Mouse (Mus musculus) retina, postnatal 1 day (tissue): ENCODE data around the gene Ppm1l.
"Not testable (repeated sequence)": the region's sequence is repeated elsewhere in the genome, so short reads cannot be mapped to it uniquely, and the experiment has no call there.

Experiments used
- DNase-seq: peaks from one replicate; pipeline ENCODE4 v3.0.0-alpha.2; 2012

Gene Ppm1l

GRCm38 (mm10) chr3:69548704-69549455 lies 232.2 kb downstream of the Ppm1l start:
- peak; percentile 49 for DNase-seq

GRCm38 (mm10) chr3:69549602-69550001 lies 232.9 kb downstream of the Ppm1l start:
- DNase-seq = no peak

DNA sequence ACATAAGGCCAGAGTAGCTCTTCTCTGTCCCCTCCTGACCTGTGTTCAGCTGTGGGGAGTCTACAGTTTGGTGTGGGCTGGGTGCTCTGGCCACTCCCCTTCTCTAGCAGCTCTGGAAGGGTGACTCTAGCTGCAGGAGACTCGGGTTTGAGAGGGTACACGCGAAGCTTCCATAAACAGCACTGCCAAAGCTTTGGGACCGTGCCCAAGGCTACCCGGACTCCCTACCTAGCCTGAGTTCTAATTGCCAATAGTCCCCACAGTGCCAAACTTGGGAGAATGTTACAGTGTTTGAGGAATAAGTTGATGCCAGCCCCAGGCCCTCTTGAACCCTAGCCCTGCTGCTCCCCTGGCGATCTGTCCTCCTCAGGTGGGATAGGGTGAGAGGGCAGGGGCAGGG lies 238.8 kb downstream of the Ppm1l start:
- DNase-seq = no peak

- DNase-seq = no peak
These were observed 239.6 kb downstream of the Ppm1l start for GRCm38 (mm10) chr3:69556092-69556778.

DNA sequence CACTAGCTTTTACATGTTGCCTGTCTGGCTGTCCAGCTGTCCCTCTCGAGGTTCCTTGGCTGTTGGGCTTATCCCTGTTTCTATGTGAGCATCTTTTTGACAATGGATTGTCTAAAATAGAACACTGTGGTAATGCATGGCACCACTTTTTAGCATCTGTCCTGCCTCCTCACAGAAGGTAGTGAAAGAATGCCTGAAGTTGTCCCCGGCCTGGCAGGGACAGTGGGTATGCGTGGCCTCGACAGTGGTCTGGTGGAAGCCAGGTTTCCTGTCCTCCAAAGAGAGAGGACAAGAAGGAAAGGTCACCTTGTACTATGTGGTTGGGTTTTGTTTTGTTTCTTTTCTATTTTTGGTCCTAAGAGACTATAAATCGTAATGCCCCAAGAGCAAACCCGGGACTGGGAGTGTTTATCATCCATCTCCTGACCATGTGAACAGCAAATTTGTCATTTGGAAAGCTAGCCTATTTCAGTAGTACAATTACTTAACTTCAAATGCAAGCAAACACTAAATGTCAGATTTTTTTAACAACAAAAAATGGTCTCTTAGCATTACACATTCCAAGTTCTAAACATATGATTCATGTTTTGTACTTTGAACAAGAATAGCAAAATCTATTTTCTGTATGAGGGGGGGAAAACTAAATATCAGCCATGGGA lies 242.8 kb downstream of the Ppm1l start:
- DNase-seq = no peak

DNA sequence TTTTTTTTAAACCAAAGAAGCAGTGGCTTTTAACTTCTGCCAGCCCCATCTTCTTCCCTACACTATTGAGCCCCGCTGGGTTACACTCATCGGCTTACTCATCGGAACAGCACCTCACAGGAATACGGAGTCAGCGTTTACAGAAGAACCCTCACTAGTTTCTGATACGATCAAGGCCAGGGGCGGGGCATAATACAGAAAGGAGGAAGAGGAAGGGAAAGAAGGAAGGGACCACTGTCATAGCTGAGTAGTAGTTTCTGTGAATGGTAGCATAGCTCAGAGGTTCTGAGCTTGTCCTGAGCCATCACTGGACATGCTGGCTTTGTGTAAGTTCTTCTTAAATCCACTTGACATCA lies 243.3 kb downstream of the Ppm1l start:
- DNase-seq = no peak

- no peak for DNase-seq
These were observed 245.0 kb downstream of the Ppm1l start for GRCm38 (mm10) chr3:69561686-69562085.

GRCm38 (mm10) chr3:69563406-69563805 lies 246.7 kb downstream of the Ppm1l start:
- no peak for DNase-seq

- DNase-seq = not testable (repeated sequence)
These were observed 248.9 kb downstream of the Ppm1l start for GRCm38 (mm10) chr3:69565586-69565985.

DNA sequence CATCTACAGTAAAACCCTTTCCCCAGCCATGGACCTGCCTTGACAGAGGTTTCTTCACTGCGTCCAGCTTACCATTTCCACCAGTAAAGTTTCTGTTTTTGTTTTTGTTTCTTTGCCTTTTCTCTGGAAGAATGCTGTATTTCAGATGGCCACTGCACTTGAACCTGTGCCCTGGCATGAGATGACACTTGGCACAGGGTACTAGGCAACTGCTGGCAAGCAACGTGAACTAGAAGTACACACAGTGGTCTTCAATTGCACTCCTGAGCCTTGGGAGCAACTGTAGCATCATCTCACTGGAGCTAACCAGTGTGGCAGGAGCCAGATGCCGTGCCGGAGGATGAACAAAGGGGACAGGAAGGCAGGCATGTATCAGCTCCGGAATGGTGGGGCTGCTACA lies 255.9 kb downstream of the Ppm1l start:
- no peak for DNase-seq

DNA sequence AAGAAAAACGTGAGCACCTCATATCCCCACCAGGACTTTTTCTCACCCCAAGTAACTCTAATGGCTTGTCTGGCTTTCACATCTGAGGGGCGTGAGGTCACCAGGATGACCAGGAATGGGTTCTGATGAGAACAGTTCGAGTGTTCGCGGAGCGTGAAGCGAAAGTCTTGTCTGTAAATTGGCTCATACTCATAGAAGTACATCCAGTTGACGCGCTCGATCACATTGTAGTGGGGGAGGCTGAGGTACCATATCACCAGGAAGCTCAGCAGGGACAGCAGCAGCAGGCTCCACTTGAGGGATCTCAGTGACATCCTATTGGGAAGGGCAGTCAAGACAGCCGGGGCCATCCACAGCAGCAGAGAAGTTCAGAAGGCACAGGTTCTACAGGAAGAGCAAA lies 258.9 kb downstream of the Ppm1l start:
- no peak for DNase-seq

- DNase-seq = no peak
These were observed 260.1 kb downstream of the Ppm1l start for GRCm38 (mm10) chr3:69576715-69577114.

GRCm38 (mm10) chr3:69578791-69579190 lies 262.1 kb downstream of the Ppm1l start:
- no peak for DNase-seq

DNA sequence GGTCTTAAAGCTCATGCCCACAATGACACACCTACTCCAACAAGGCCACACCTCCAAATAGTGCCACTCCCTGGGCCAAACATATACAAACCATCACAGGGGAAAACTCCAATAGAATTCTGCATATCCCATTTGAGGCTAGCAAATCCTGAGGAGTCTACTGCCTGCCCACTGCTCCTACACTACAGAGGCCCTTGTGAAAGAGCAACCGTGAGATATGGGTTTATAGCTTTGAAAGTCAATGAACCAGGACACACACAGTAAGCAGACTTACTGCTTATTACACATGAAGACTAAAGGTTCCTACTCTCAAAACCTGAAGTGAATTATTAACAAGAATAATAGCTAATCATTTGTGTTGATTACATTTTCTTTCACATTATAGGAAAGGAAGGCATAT lies 267.1 kb downstream of the Ppm1l start:
- DNase-seq = no peak

DNA sequence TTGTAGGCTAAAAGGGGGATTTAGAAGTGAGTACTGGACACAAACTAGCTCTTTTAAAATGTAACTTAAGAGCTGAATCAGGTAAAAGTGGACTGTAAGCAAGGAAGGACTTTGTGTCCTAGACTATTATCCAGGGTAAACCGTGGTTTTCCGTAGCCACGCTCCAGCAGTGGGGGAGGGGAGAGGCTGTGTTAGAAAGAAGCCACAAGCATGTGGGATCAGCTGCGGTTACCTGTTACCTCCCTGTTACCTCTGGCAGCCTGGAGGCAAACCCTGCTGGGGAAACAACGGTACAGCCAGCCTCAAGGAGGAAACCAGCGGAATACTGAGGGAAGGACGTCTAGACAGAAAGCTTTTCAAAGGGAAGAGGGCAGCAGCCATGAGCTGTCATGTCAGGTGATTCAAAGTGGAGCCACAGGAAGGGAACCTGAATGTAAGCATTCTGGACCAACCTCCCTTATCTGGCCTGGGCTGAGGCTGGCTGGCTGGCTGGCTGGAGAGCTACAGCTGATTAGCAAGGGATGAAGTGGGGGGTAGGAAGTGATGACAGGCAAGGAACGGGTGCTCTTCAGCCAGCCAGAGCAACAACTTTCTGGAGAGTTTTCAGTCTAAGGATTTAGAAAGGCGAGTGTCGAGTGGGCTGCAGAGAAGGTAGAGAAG lies 271.6 kb downstream of the Ppm1l start:
- DNase-seq = no peak

GRCm38 (mm10) chr3:69593426-69593825 lies 276.8 kb downstream of the Ppm1l start:
- DNase-seq = no peak

- peak; percentile 20 for DNase-seq
These were observed 277.4 kb downstream of the Ppm1l start for GRCm38 (mm10) chr3:69594071-69594470.

GRCm38 (mm10) chr3:69596116-69596515 lies 279.5 kb downstream of the Ppm1l start:
- no peak for DNase-seq

GRCm38 (mm10) chr3:69597211-69597610 lies 280.6 kb downstream of the Ppm1l start:
- DNase-seq = no peak

DNA sequence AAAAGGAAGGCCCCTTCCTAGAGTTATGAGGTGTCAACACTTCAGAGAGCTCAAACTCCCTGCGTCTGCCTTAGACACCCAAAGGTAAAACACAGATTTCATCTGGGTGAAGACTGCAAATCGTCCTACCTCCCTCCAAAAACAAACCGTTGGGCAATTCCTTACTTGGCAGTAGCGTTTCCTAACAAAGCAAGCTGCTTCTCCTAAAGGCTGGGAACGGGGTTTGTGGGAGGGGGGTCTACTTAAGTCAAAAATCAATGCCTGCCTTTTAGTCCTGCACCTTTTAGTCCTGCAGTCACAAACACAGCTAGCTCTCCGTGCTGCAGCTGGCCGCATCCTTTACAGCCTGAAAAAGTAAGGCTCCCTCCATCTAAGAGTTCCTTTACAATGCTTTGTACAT lies 281.2 kb downstream of the Ppm1l start:
- peak; percentile 10 for DNase-seq

- DNase-seq = peak; percentile 86
These were observed 281.9 kb downstream of the Ppm1l start, which contains the start of gene B3galnt1 for GRCm38 (mm10) chr3:69598261-69599165. B3galnt1 (minus strand) TSS chr3:69598960.

DNA sequence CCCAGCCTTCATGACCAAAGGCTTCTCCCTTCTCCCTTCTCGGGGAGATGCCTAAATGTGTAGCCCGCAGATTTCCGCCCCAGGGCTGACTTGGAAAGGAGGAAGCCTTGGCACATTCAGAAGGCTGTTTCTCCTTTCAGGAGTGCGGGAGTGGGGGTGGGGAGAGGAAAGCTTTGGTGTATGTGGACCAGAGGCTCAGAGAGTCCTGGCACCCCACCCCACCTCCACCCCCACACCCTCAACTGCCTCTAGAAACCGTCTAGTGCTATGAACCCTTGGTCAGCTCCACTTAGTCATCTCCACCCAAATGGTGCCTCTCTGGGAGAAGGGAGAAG lies 282.5 kb downstream of the Ppm1l start:
- no peak for DNase-seq

- DNase-seq = no peak
These were observed 290.3 kb downstream of the Ppm1l start for GRCm38 (mm10) chr3:69606923-69607322.
